Mouse (Mus musculus) frontal cortex, postnatal 10 days (tissue): ENCODE results near the gene Dnajc16.

Experiments used
- DNase-seq, 2 experiments: peaks; one replicate each; pipeline ENCODE4 v3.0.0; 2022; ENCODE audit warnings: low spot score in 2 of 2, mixed read lengths in 1 of 2

Gene Dnajc16

GRCm38 (mm10) chr4:141763476-141763875 lies 27.3 kb downstream of the Dnajc16 start:
- DNase-seq = no peak

DNA sequence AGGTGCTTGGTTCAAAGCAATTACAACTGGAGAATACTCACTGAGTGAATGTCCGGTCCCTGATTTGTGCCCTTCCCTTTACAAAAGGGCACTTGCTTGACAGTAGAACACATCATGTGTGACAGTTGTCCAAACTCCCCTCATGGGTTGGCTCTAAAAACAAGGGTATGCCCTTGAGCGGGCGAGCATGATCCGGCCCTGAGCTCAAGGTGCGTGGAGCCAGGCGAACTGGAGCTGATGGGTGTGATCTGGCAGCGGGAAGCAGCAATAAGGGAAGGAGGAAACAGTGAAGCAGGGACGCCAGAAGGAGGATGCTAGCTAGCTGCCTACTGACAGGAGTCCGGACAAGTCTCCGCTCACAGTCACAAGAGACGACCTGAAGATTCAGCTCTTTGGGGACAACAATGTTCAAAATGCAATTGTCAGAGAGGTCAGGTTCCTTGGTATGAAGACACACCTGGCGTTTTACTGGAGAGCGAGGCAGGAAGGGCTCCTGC lies 28.6 kb downstream of the Dnajc16 start:
- DNase-seq = no peak

GRCm38 (mm10) chr4:141760942-141761341 lies 29.8 kb downstream of the Dnajc16 start:
- DNase-seq = no peak

GRCm38 (mm10) chr4:141758874-141759542 lies 31.7 kb downstream of the Dnajc16 start:
- DNase-seq = no peak

GRCm38 (mm10) chr4:141757124-141757523 lies 33.6 kb downstream of the Dnajc16 start:
- no peak for DNase-seq

DNA sequence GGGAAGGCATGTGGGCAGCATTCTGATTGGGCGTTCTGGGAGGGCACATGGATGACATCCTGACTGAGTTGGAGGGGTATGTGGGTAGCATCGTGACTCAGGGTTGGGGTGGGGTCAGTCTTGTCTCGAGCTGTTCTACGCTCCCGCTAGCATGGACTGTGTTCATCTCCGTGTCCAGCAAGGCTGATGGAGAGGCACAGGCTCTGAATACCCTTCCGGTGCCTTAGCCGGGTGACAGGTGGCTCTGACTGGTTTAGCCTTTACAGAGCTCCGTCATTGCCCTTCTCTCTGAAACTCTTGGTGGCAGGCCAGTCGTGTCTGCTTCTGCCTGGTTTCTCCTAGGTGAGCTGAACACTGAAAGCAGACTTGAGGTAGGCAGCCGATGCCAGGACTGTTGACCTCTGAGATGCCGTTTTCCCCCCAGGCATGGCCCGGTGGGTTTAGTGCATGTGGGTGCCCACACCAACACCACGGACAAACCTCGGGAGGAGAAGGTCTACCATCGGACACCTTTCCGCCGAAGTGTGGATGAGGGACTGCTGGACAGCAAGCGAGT lies 35.3 kb downstream of the Dnajc16 start:
- DNase-seq = no peak

DNA sequence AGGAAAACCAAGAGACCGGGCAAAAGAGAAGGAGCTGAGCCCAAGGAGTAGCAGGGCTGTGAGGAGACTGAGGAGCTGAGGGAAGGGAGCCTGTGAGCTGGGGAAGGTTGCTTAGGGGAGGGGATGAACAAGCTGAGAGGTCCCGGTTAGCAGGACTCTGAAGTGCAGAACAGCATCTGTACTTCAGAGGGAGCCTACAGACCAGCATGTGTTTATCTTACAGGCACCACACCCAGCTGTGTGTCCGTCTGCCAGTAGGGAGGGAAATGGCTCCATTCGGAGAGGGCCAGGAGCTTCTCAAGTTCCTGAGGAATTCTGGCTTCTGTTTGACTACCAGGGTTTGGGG lies 38.7 kb downstream of the Dnajc16 start:
- no peak for DNase-seq

DNA sequence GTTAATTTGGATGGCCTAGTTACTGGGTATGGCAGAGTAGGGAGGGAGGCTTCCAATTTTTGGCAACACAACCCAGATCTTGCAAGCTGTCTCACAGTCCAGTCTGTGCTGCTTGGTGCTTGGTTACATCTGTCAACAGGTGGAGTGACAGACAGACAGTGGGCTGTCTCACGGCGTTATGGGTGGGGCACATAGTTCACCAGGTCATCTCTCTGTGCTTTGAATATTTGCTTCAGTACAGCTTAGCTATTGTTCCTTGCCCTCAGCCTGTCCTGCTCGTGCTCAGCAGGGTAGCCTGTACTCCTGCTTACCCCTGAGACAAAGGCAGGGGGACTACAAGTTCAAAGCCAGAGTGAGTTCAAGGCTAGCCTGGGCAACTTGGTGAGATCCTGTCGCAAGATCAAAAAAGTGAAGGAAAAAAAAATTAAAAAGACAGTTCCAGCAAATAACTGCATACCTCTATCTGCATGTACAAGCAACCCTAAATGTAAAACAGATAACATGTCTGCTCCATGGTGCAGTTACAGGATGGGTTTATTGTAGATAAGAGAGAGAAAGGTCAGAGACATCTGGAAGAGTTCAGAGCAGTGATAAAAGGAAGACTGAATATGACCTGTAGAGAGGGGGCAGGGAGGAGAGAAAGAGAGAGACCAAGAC lies 39.2 kb downstream of the Dnajc16 start:
- DNase-seq = no peak

DNA sequence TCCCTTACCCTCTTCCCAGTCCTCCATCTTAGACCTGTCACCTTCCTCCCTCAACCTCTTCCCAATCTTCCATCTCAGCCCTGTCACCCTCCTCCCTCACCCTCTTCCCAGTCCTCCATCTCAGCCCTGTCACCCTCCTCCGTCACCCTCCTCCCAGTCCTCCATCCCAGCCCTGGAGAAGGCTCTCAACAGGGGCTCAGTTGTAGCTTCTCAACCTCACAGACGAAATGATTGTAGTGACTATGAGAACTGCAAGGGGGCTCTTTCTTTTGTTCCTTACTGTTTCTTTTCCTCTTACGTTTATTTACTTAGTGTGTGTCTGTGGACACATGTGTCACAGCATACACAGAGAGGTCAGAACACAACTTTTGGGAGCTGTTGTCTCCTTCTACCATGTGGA lies 39.9 kb downstream of the Dnajc16 start:
- no peak for DNase-seq

DNA sequence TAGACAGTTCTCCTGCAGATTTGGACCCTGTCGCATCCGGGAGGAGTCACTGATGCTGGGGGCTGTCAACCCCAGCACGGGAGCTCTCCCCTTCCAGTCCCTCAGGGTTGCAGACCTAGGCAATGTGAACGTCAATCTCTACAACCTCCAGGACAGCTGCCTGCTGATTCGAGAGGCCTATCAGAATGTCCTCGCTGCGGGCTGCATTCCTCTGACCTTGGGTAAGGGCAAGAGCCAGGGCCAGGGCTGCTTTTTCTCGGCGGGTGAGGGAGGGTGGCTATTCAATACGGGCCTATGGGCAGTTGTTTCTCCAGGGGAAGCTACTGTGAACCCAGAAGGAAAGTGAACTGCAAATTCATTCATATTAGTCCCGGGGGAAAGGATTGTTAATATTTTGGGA lies 41.2 kb downstream of the Dnajc16 start:
- DNase-seq = no peak

- DNase-seq = no peak
Measured at GRCm38 (mm10) chr4:141746578-141747346, 44.0 kb downstream of the Dnajc16 start, which contains the start of gene Agmat. Gene Agmat (plus strand): TSS chr4:141746672.

DNA sequence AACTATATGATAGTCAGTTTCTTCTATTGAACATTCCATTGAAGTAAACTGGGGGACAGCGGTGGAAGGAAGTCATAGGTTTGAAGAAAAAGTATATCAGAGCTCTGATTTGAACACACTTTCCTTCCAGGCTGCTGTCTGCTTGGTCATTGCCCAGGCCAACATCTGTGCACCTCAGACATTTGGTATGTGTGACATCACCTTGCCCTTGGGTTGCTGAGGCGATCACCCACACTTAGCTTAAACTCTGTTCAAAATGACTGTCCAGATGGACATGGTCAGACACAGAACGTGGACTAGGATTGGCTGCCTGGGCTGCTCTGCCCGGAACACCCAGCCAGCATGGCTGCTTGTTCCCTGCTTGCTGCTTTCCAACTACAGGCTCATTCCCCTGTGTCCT lies 48.4 kb downstream of the Dnajc16 start:
- no peak for DNase-seq

DNA sequence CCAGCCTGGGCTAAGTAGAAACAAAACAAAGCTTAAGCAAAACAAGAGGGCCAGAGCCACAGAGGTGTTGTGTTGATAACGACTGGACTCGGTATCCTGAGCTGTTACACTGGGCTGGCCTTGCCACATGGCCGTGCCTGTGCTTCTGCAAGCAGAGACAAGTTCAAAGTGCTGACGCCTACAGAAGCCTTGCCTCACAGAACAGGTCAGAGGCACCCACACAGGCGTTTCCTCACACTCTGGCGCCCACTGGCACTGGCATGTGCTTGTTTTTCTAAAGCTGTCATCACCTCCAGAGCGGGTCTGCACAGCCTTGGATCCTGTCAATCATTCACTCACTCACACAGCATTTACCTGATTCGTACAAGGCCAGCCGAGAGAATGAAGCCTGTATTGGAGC lies 48.9 kb downstream of the Dnajc16 start:
- no peak for DNase-seq

DNA sequence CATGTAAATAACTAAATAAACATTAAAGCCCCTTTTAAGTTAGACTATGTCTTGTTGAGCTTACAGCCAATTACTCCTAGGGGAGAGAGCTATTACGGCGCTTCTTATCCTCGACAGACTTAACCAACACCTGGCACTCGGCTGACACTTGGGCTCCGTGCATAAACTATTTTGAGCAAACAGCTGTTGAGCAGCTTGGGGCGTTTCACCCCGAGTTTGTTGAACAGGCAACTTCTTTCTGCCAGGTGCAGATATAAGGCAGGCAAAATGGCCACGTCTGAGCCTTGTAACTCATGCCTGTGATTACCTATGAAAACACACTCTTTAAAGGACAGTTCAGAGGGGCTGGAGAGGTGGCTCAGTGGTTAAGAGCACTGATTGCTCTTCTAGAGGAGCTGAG lies 52.7 kb downstream of the Dnajc16 start:
- DNase-seq = no peak

- DNase-seq = no peak
Measured at GRCm38 (mm10) chr4:141736856-141737255, 53.9 kb downstream of the Dnajc16 start.

DNA sequence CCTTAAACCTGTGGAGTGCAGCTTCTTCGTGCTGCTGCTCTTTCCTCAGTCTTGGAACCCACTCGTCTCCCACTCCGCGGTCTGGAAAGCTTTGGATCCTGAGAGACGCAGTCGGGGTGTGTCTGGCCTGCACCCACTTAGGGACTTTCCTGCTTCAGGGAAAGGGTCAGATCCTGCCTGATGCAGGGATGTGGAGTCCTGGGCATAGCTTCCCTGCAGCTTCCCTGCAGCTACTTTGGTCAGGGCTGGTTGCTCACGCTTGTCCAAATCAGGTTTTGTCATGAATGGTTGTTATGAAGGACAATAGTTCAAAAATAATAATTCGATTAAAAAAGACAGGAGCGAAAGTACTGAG lies 55.5 kb downstream of the Dnajc16 start:
- no peak for DNase-seq

GRCm38 (mm10) chr4:141734446-141735205 lies 56.1 kb downstream of the Dnajc16 start:
- peak; percentile 91 to 92 for DNase-seq

GRCm38 (mm10) chr4:141731766-141732165 lies 59.0 kb downstream of the Dnajc16 start:
- DNase-seq = no peak

DNA sequence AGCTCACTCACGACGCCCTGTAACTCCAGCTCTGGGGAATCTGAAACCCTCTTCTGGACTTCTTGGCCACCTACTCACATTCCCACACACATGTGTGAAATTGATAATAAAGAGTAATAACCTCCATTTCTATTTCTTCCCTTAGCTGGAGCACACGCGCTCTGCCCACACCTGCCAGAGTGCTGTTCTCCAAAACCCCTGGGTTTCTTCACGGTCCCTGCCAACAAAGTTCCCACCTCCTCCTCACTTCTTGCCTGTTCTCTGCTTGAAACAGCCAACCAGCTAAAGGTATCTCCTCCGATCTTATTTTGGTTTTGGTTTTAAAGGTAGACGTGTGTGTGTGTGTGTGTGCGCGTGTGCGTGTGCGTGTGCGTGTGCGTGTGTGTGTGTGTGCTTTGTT lies 60.3 kb downstream of the Dnajc16 start:
- DNase-seq = no peak

- no peak for DNase-seq
Measured at GRCm38 (mm10) chr4:141729266-141729665, 61.5 kb downstream of the Dnajc16 start.

GRCm38 (mm10) chr4:141725738-141726137 lies 65.0 kb downstream of the Dnajc16 start:
- DNase-seq = no peak

DNA sequence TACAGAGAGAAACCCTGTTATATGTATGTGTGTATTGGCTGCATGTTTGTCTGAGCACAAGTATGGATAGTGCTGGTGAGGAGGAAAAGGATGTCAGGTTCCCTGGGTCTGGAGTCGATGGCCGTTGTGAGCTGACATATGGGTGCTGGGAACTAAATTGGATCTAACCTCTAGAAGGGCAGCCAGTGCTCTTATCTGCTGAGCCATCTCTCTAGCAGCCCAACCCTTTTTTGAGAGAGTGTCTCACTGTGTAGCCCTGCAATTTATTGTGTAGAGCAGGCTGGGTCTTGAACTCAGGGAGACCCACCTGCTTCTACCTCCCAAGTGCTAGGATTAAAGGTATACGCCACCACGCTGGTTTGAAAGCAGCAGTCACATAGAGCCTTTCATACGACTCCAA lies 65.5 kb downstream of the Dnajc16 start:
- DNase-seq = no peak
